Mouse (Mus musculus): Measurements from ENCODE around the gene Trim65.

GRCm38 (mm10) chr11:116089545-116089944 is 41.4 kb downstream of the Trim65 start:
- TF ChIP-seq CTCF (IDR thresholded peaks at IDR 0.05; ENCODE audit: low read depth) = no peak
- TF ChIP-seq EP300 (IDR thresholded peaks at IDR 0.05; ENCODE audit: low read depth) = no peak
